Mouse (Mus musculus) embryonic fibroblast, embryonic 13.5 days (primary cell): ENCODE results near the gene Catsperd. TPM values are rescaled to one million over a fixed set of nuclear protein-coding genes. Genes with fewer than 3 reads are reported as not detected.

Experiments
- H3K27ac ChIP-seq: 2 replicates; pipeline ENCODE4 v1.5.1; 2012; ENCODE audit warnings: low read length, control low read depth, inconsistent platforms; ENCODE audit not compliant: insufficient read depth
- H3K4me1 ChIP-seq: 2 replicates; pipeline ENCODE4 v1.6.1; 2011; ENCODE audit warnings: low read length; ENCODE audit not compliant: control insufficient read depth, insufficient read depth
- H3K4me3 ChIP-seq: 2 replicates; pipeline ENCODE4 v1.5.1; 2011; ENCODE audit warnings: mild to moderate bottlenecking, control low read depth, low read length; ENCODE audit not compliant: insufficient read depth
- CTCF ChIP-seq: IDR thresholded peaks from 2 replicates; pipeline ENCODE4 v1.5.1; 2011; ENCODE audit warnings: mild to moderate bottlenecking, control low read depth, low read length, moderate library complexity, borderline replicate concordance; ENCODE audit not compliant: insufficient read depth
- POLR2A ChIP-seq: IDR thresholded peaks from 2 replicates; pipeline ENCODE4 v1.6.1; 2011; ENCODE audit warnings: low read depth, mild to moderate bottlenecking, control low read depth, low read length, moderate library complexity
- polyA plus RNA-seq: library from polyadenylated mRNA; stranded (reverse); fragments of >200 nt; gene quantifications from 2 replicates; pipeline ENCODE4 v1.2.4, GENCODE M21; 2011; ENCODE audit warnings: low read depth; ENCODE audit not compliant: missing spikeins, insufficient read length

The Catsperd gene
- polyA plus RNA-seq, 1 experiment: 0.56 TPM

GRCm38 (mm10) chr17:56655311-56655710 lies 27.4 kb downstream of the Catsperd start:
- no peak overlapping the region for H3K27ac ChIP-seq
- no peaks in the 10 kb centered on the region for H3K4me1 ChIP-seq
- no peak overlapping the region for H3K4me3 ChIP-seq
- TF ChIP-seq CTCF (no peak), POLR2A (no peak)

GRCm38 (mm10) chr17:56656171-56656570 lies 28.2 kb downstream of the Catsperd start:
- Histone ChIP-seq H3K4me3 (no peak overlapping the region), H3K4me1 (no peaks in the 10 kb centered on the region), H3K27ac (no peak overlapping the region)
- TF ChIP-seq CTCF (no peak), POLR2A (no peak)

- H3K4me3 ChIP-seq: no peak overlapping the region
- no peaks in the 10 kb centered on the region for H3K4me1 ChIP-seq
- no peak overlapping the region for H3K27ac ChIP-seq
- no peak for TF ChIP-seq POLR2A
- no peak for TF ChIP-seq CTCF
These were observed 35.7 kb downstream of the Catsperd start for GRCm38 (mm10) chr17:56663659-56664058.

- no peak overlapping the region for H3K27ac ChIP-seq
- no peak overlapping the region for H3K4me3 ChIP-seq
- no peaks in the 10 kb centered on the region for H3K4me1 ChIP-seq
- TF ChIP-seq POLR2A: no peak
- no peak for TF ChIP-seq CTCF
These were observed 36.4 kb downstream of the Catsperd start for GRCm38 (mm10) chr17:56664333-56664732.

- H3K27ac ChIP-seq: no peak overlapping the region
- TF ChIP-seq CTCF (no peak), POLR2A (no peak)
- no peak overlapping the region for H3K4me3 ChIP-seq
- no peaks in the 10 kb centered on the region for H3K4me1 ChIP-seq
These were observed 38.4 kb downstream of the Catsperd start for GRCm38 (mm10) chr17:56666384-56666783.

- no peaks in the 10 kb centered on the region for H3K4me1 ChIP-seq
- no peak overlapping the region for H3K27ac ChIP-seq
- TF ChIP-seq CTCF: no peak
- no peak for TF ChIP-seq POLR2A
These were observed 39.6 kb downstream of the Catsperd start for GRCm38 (mm10) chr17:56667591-56667990.

GRCm38 (mm10) chr17:56668384-56669144 lies 40.6 kb downstream of the Catsperd start:
- peak overlapping the region; percentile 25 for H3K4me3 ChIP-seq

More at GRCm38 (mm10) chr17:56667591-56667990, 39.6 kb downstream of the Catsperd start:
- H3K4me3 ChIP-seq: no peak overlapping the region

GRCm38 (mm10) chr17:56669766-56670165 lies 41.8 kb downstream of the Catsperd start:
- TF ChIP-seq POLR2A (no peak), CTCF (no peak)
- Histone ChIP-seq H3K27ac (no peak overlapping the region), H3K4me1 (0 out of 2 replicates have a peak, but pooled peaks cover 2% of the 10 kb centered on the region), H3K4me3 (no peak overlapping the region)

More at GRCm38 (mm10) chr17:56668384-56669144, 40.6 kb downstream of the Catsperd start:
- no peak overlapping the region for H3K27ac ChIP-seq
- TF ChIP-seq POLR2A: no peak
- TF ChIP-seq CTCF: peak; percentile 87
- H3K4me1 ChIP-seq: no peaks in the 10 kb centered on the region

- no peak for TF ChIP-seq CTCF
- TF ChIP-seq POLR2A: peak; percentile 97
- Histone ChIP-seq H3K4me3 (peak within 1 kb of the TSS; percentile 93), H3K4me1 (peaks cover 8% of the 10 kb centered on the region; the same call in 1 of the 2 replicates), H3K27ac (peak within 1 kb of the TSS; percentile 65)
These were observed 45.2 kb downstream of the Catsperd start, which contains the start of gene Ranbp3 for GRCm38 (mm10) chr17:56672941-56673646. Gene Ranbp3, plus strand, starts transcription at chr17:56673294.
